Mouse (Mus musculus) colon, adult 2 months (tissue): ENCODE data around the gene A630023A22Rik. TPM values are rescaled to one million over a fixed set of nuclear protein-coding genes. Genes with fewer than 3 reads are reported as not detected.

Source experiments
- polyA plus RNA-seq: library from polyadenylated mRNA; depleted of rRNA; stranded (reverse); fragments of >200 nt; gene quantifications from 2 replicates; pipeline ENCODE4 v1.2.3, GENCODE M21; 2012; rRNA removed

The A630023A22Rik gene
- 1.6 and 2.0 TPM in 2 replicates for polyA plus RNA-seq

GRCm38 (mm10) chr14:34102601-34103000 lies at the start of gene A630023A22Rik:
TSS of gene A630023A22Rik (minus strand) at chr14:34102754.

GRCm38 (mm10) chr14:34152342-34152741 lies 49.8 kb upstream of the A630023A22Rik start, which contains the start of gene Npy4r:
TSS of gene Npy4r (minus strand) at chr14:34152489.

GRCm38 (mm10) chr14:34085731-34086130 lies 16.8 kb downstream of the A630023A22Rik start, which contains the start of gene Anxa8:
TSS of gene Anxa8 (plus strand) at chr14:34085981.

GRCm38 (mm10) chr14:34052516-34052915 lies 50.0 kb downstream of the A630023A22Rik start, which contains the start of gene Antxrl:
TSS of gene Antxrl (plus strand) at chr14:34052707.

GRCm38 (mm10) chr14:34016381-34016780 lies 86.2 kb downstream of the A630023A22Rik start, which contains the start of gene Gm5460:
TSS of gene Gm5460 (plus strand) at chr14:34016758.

GRCm38 (mm10) chr14:34015063-34015462 lies 87.5 kb downstream of the A630023A22Rik start, which contains the start of gene Gm30083:
TSS of gene Gm30083 (minus strand) at chr14:34015182.

Other genes starting within 250 kb of the A630023A22Rik start
- gene Gdf10, start 179.2 kb downstream of the A630023A22Rik start, polyA plus RNA-seq, result 11.3 and 11.7 TPM in 2 replicates
- gene Gdf2, start 161.7 kb downstream of the A630023A22Rik start, polyA plus RNA-seq, result not detected in 2 replicates
- gene Rbp3, start 148.8 kb downstream of the A630023A22Rik start, polyA plus RNA-seq, result not detected in 2 replicates
- 0.06 and 0.07 TPM in 2 replicates for gene Zfp488, start 124.0 kb downstream of the A630023A22Rik start, polyA plus RNA-seq
- 0.07 and 0.16 TPM in 2 replicates for gene Gm30083, start 87.6 kb downstream of the A630023A22Rik start, polyA plus RNA-seq
- not detected in 2 replicates for gene Gm5460, start 86.0 kb downstream of the A630023A22Rik start, polyA plus RNA-seq
- not detected in 2 replicates for gene Antxrl, start 50.0 kb downstream of the A630023A22Rik start, polyA plus RNA-seq
- gene Anxa8, start 16.8 kb downstream of the A630023A22Rik start, polyA plus RNA-seq, result 13.3 and 18.1 TPM in 2 replicates
- 5.6 and 8.7 TPM in 2 replicates for gene Npy4r, start 49.7 kb upstream of the A630023A22Rik start, polyA plus RNA-seq
- 0.09 and 0.28 TPM in 2 replicates for gene Gprin2, start 98.9 kb upstream of the A630023A22Rik start, polyA plus RNA-seq
- gene Syt15, start 116.8 kb upstream of the A630023A22Rik start, polyA plus RNA-seq, result 3.3 and 3.8 TPM in 2 replicates
- 1.0 and 1.6 TPM in 2 replicates for gene Shld2, start 207.7 kb upstream of the A630023A22Rik start, polyA plus RNA-seq
- 81.8 and 96.5 TPM in 2 replicates for gene Glud1, start 208.0 kb upstream of the A630023A22Rik start, polyA plus RNA-seq